Mouse (Mus musculus): ENCODE measurements around the gene Egln1.

The Egln1 gene

GRCm38 (mm10) chr8:124866669-124867068, 82.5 kb downstream of the Egln1 start:
- H3K4me3 ChIP-seq (replicated peaks; ENCODE audit: low read length) = no peak overlapping the region
- no peaks in the 10 kb centered on the region for H3K27me3 ChIP-seq (ENCODE audit: insufficient read depth, low read length)
- peaks cover 59% of the 10 kb centered on the region for H3K36me3 ChIP-seq (ENCODE audit: insufficient read depth, low read length)
- peaks cover 75% of the 10 kb centered on the region for H3K4me1 ChIP-seq (replicated peaks; ENCODE audit: low read depth, low read length)
- TF ChIP-seq POU5F1 (IDR thresholded peaks at IDR 0.05; ENCODE audit: borderline replicate concordance, low read length) = no peak
- H3K9me3 ChIP-seq (ENCODE audit: low read length) = no peaks in the 10 kb centered on the region

GRCm38 (mm10) chr8:124863729-124864128, 85.4 kb downstream of the Egln1 start:
- no peaks in the 10 kb centered on the region for H3K27me3 ChIP-seq (ENCODE audit: insufficient read depth, low read length)
- peaks cover 65% of the 10 kb centered on the region for H3K36me3 ChIP-seq (ENCODE audit: insufficient read depth, low read length)
- TF ChIP-seq NANOG (IDR thresholded peaks at IDR 0.05; ENCODE audit: borderline replicate concordance, low read length) = no peak
- TF ChIP-seq CTCF (conservative IDR thresholded peaks at IDR 0.05; ENCODE audit: low read length) = no peak
- TF ChIP-seq POU5F1 (IDR thresholded peaks at IDR 0.05; ENCODE audit: borderline replicate concordance, low read length) = no peak
- no peaks in the 10 kb centered on the region for H3K9me3 ChIP-seq (ENCODE audit: low read length)
- H3K4me1 ChIP-seq (replicated peaks; ENCODE audit: low read depth, low read length) = peaks cover 79% of the 10 kb centered on the region
- peak overlapping the region; percentile 99 for H3K4me3 ChIP-seq (replicated peaks; ENCODE audit: low read length)

GRCm38 (mm10) chr8:124863163-124863677, 85.9 kb downstream of the Egln1 start:
- Histone ChIP-seq H3K36me3 (ENCODE audit: insufficient read depth, low read length) (peaks cover 65% of the 10 kb centered on the region), H3K4me3 (replicated peaks; ENCODE audit: low read length) (peak overlapping the region; percentile 99), H3K4me1 (replicated peaks; ENCODE audit: low read depth, low read length) (peaks cover 79% of the 10 kb centered on the region), H3K27me3 (ENCODE audit: insufficient read depth, low read length) (no peaks in the 10 kb centered on the region), H3K9me3 (ENCODE audit: low read length) (no peaks in the 10 kb centered on the region)
- TF ChIP-seq POU5F1 (IDR thresholded peaks at IDR 0.05; ENCODE audit: borderline replicate concordance, low read length) = no peak

- H3K4me3 ChIP-seq (replicated peaks; ENCODE audit: low read length) = peak within 1 kb of the TSS; percentile 99
- H3K36me3 ChIP-seq (ENCODE audit: insufficient read depth, low read length) = peaks cover 70% of the 10 kb centered on the region
- peaks cover 79% of the 10 kb centered on the region for H3K4me1 ChIP-seq (replicated peaks; ENCODE audit: low read depth, low read length)
- no peaks in the 10 kb centered on the region for H3K9me3 ChIP-seq (ENCODE audit: low read length)
- no peak for TF ChIP-seq POU5F1 (IDR thresholded peaks at IDR 0.05; ENCODE audit: borderline replicate concordance, low read length)
- TF ChIP-seq NANOG (IDR thresholded peaks at IDR 0.05; ENCODE audit: borderline replicate concordance, low read length) = no peak
- TF ChIP-seq CTCF (conservative IDR thresholded peaks at IDR 0.05; ENCODE audit: low read length) = no peak
- H3K27me3 ChIP-seq (ENCODE audit: insufficient read depth, low read length) = no peaks in the 10 kb centered on the region
Observed at GRCm38 (mm10) chr8:124862321-124863162, 86.6 kb downstream of the Egln1 start, which contains the start of the genes Gnpat and 2810004N23Rik. Gnpat (plus strand) TSS chr8:124863033. 2810004N23Rik (minus strand) TSS chr8:124863120.

GRCm38 (mm10) chr8:124860188-124860587, 88.9 kb downstream of the Egln1 start:
- H3K4me1 ChIP-seq (replicated peaks; ENCODE audit: low read depth, low read length) = peaks cover 76% of the 10 kb centered on the region
- no peak for TF ChIP-seq CTCF (conservative IDR thresholded peaks at IDR 0.05; ENCODE audit: low read length)
- no peak for TF ChIP-seq NANOG (IDR thresholded peaks at IDR 0.05; ENCODE audit: borderline replicate concordance, low read length)
- TF ChIP-seq POU5F1 (IDR thresholded peaks at IDR 0.05; ENCODE audit: borderline replicate concordance, low read length) = no peak

GRCm38 (mm10) chr8:124859466-124859865, 89.7 kb downstream of the Egln1 start:
- Histone ChIP-seq H3K4me1 (replicated peaks; ENCODE audit: low read depth, low read length) (peaks cover 76% of the 10 kb centered on the region), H3K4me3 (replicated peaks; ENCODE audit: low read length) (no peak overlapping the region), H3K27me3 (ENCODE audit: insufficient read depth, low read length) (no peaks in the 10 kb centered on the region), H3K9me3 (ENCODE audit: low read length) (no peaks in the 10 kb centered on the region), H3K36me3 (ENCODE audit: insufficient read depth, low read length) (peaks cover 74% of the 10 kb centered on the region)
- TF ChIP-seq CTCF (conservative IDR thresholded peaks at IDR 0.05; ENCODE audit: low read length) (peak; percentile 76), NANOG (IDR thresholded peaks at IDR 0.05; ENCODE audit: borderline replicate concordance, low read length) (no peak)

More at GRCm38 (mm10) chr8:124860188-124860587, 88.9 kb downstream of the Egln1 start:
- H3K27me3 ChIP-seq (ENCODE audit: insufficient read depth, low read length) = no peaks in the 10 kb centered on the region
- peaks cover 71% of the 10 kb centered on the region for H3K36me3 ChIP-seq (ENCODE audit: insufficient read depth, low read length)
- H3K9me3 ChIP-seq (ENCODE audit: low read length) = no peaks in the 10 kb centered on the region
- no peak overlapping the region; the same call in 1 of the 2 replicates for H3K4me3 ChIP-seq (replicated peaks; ENCODE audit: low read length)

Measured in E14TG2a.4 (cell line).